In the genomic region with DNA sequence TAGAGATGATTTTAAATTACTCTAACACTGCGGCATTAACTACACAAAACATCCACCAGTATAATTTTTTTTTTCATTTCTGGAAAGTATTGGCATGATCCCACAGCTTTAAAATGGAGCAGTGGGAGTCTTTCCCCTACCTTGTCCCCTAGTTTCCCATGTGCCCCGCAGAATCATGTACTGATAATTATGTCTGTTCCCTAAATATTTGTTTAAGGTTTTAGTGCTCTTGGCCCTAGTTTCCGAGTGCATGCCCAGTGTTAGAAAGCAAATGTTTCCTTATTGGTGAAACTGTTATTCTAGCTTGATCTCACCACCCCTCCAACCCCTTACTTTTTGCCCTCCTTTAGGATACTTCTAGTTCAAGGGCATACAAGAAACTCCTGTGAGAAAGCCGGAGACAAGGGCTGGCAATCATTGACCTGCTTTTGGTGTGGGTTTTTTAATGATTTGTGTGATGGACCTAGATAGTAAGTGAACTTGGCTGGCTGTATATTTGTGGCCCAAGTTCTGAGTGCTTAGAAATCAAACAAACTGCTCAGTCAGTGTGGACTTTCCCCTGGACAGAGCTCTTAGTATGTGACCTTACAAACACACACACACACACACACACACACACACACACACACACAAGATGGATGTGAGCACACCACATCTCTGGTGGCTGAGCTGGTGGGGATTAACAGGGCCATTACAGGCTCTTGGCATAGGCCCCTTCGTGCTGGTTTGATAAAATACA, we compare ENCODE assay signal across 9 mouse cellular contexts. TPM values are rescaled to one million over a fixed set of nuclear protein-coding genes. Genes with fewer than 3 reads are reported as not detected.
DNase-seq lines count a peak whose midpoint lies in the region; ATAC-seq and TF ChIP-seq lines count a peak whose summit lies in the region.
"Had no signal": no experiment of that assay in that cellular context is flagged by ENCODE, and none has a peak within 500 bp of the region (broad histone marks: within the 10 kb centered on the region; RNA-seq: fewer than 3 reads in every experiment).

No protein-coding gene starts in this region.

- TF ChIP-seq CTCF in stomach, postnatal 0 days (IDR thresholded peaks at IDR 0.05; ENCODE audit: low read depth) = no peak
- TF ChIP-seq CTCF in gastrocnemius, adult 2 months (IDR thresholded peaks at IDR 0.05) = no peak

- no peak overlapping the region for H3K4me2 ChIP-seq in embryonic facial prominence, embryonic 14.5 days (ENCODE audit: low read depth, low read length)
- H3K4me2 ChIP-seq in neural tube, embryonic 14.5 days (ENCODE audit: low read depth, low read length) = no peak overlapping the region
- no peak overlapping the region for H3K4me2 ChIP-seq in stomach, postnatal 0 days (replicated peaks; ENCODE audit: low read depth)
- H3K4me2 ChIP-seq: heart, embryonic 15.5 days had no signal

- no peaks in the 10 kb centered on the region for H3K27me3 ChIP-seq in embryonic facial prominence, embryonic 14.5 days (replicated peaks; ENCODE audit: control insufficient read depth, insufficient read depth, low read length)
- no peaks in the 10 kb centered on the region for H3K27me3 ChIP-seq in embryonic facial prominence, embryonic 10.5 days (replicated peaks; ENCODE audit: low read depth, poor library complexity, severe bottlenecking)
- no peaks in the 10 kb centered on the region for H3K27me3 ChIP-seq in neural tube, embryonic 14.5 days (ENCODE audit: control insufficient read depth, insufficient read depth, low read length)
- no peaks in the 10 kb centered on the region for H3K27me3 ChIP-seq in stomach, postnatal 0 days (ENCODE audit: control insufficient read depth, insufficient read depth, low read length)
- H3K27me3 ChIP-seq: heart, embryonic 15.5 days had no signal

- H3K4me3 ChIP-seq in embryonic facial prominence, embryonic 14.5 days (ENCODE audit: low read depth, low read length) = no peak overlapping the region
- H3K4me3 ChIP-seq in embryonic facial prominence, embryonic 10.5 days = no peak overlapping the region
- no peak overlapping the region for H3K4me3 ChIP-seq in neural tube, embryonic 14.5 days (ENCODE audit: low read depth, low read length)
- no peak overlapping the region for H3K4me3 ChIP-seq in stomach, postnatal 0 days (ENCODE audit: low read depth, low read length)
- H3K4me3 ChIP-seq in gastrocnemius, adult 2 months = no peak overlapping the region
- H3K4me3 ChIP-seq: heart, embryonic 15.5 days had no signal

- H3K9me3 ChIP-seq in embryonic facial prominence, embryonic 14.5 days (ENCODE audit: control insufficient read depth, low read length) = no peaks in the 10 kb centered on the region
- H3K9me3 ChIP-seq in embryonic facial prominence, embryonic 10.5 days = no peaks in the 10 kb centered on the region
- no peaks in the 10 kb centered on the region for H3K9me3 ChIP-seq in neural tube, embryonic 14.5 days (ENCODE audit: control insufficient read depth, low read length)
- no peaks in the 10 kb centered on the region for H3K9me3 ChIP-seq in stomach, postnatal 0 days (ENCODE audit: control insufficient read depth, low read length)
- H3K9me3 ChIP-seq: heart, embryonic 15.5 days had no signal

- intact Hi-C loops in gastrocnemius, adult 2 months (cut with DNase I) = loop anchor here (1.0 kb wide), 1 partner anchor 109 kb away; no protein-coding TSS in a partner anchor

- peaks cover 20% of the 10 kb centered on the region for H3K36me3 ChIP-seq in embryonic facial prominence, embryonic 14.5 days (ENCODE audit: control insufficient read depth, insufficient read depth, low read length)
- H3K36me3 ChIP-seq in embryonic facial prominence, embryonic 10.5 days (replicated peaks) = peaks cover 19% of the 10 kb centered on the region
- no peaks in the 10 kb centered on the region for H3K36me3 ChIP-seq in neural tube, embryonic 14.5 days (ENCODE audit: control insufficient read depth, insufficient read depth, low read length)
- H3K36me3 ChIP-seq in stomach, postnatal 0 days (ENCODE audit: control insufficient read depth, insufficient read depth, low read length) = 0 out of 2 replicates have a peak, but pooled peaks cover 7% of the 10 kb centered on the region

- DNase-seq in embryonic facial prominence, embryonic 14.5 days (ENCODE audit: low spot score) = no peak
- DNase-seq in embryonic facial prominence, embryonic 10.5 days (ENCODE audit: low spot score) = no peak
- no peak for DNase-seq in neural tube, embryonic 10.5 days (ENCODE audit: extremely low spot score, low spot score)
- peak; percentile 31 to 48 for DNase-seq in kidney, postnatal 4 days
- peak; percentile 17 for DNase-seq in stomach, postnatal 0 days (ENCODE audit: low spot score)
- no peak for DNase-seq in gastrocnemius, adult 2 months
- DNase-seq in adrenal gland, adult 18-20 months (ENCODE audit: low spot score in 2 of 2) = no peak

- WGBS in embryonic facial prominence, embryonic 14.5 days = 67% methylated on average over 5 of the region's 5 CpGs
- 68% methylated on average over 5 of the region's 5 CpGs for WGBS in embryonic facial prominence, embryonic 10.5 days
- WGBS in neural tube, embryonic 14.5 days = 66% methylated on average over 5 of the region's 5 CpGs
- WGBS in stomach, postnatal 0 days = 41% methylated on average over 5 of the region's 5 CpGs

- no peaks in the 10 kb centered on the region for H3K4me1 ChIP-seq in embryonic facial prominence, embryonic 14.5 days (ENCODE audit: control insufficient read depth, insufficient read depth, low read length)
- H3K4me1 ChIP-seq in embryonic facial prominence, embryonic 10.5 days = peaks cover 3% of the 10 kb centered on the region; the same call in 1 of the 2 replicates
- no peaks in the 10 kb centered on the region for H3K4me1 ChIP-seq in neural tube, embryonic 14.5 days (ENCODE audit: control insufficient read depth, insufficient read depth, low read length)
- H3K4me1 ChIP-seq in stomach, postnatal 0 days (replicated peaks; ENCODE audit: control insufficient read depth, insufficient read depth) = no peaks in the 10 kb centered on the region
- H3K4me1 ChIP-seq: heart, embryonic 15.5 days had no signal

- no peak overlapping the region for H3K27ac ChIP-seq in embryonic facial prominence, embryonic 14.5 days (replicated peaks; ENCODE audit: low read depth, low read length)
- H3K27ac ChIP-seq in embryonic facial prominence, embryonic 10.5 days (replicated peaks) = no peak overlapping the region
- no peak overlapping the region for H3K27ac ChIP-seq in neural tube, embryonic 14.5 days (ENCODE audit: low read depth, low read length)
- H3K27ac ChIP-seq in stomach, postnatal 0 days (replicated peaks) = no peak overlapping the region
- no peak overlapping the region for H3K27ac ChIP-seq in gastrocnemius, adult 2 months
- H3K27ac ChIP-seq: heart, embryonic 15.5 days had no signal

- 0 out of 2 replicates have a peak, but pooled peaks have one; percentile 23 for ATAC-seq in embryonic facial prominence, embryonic 14.5 days (ENCODE audit: low read depth)
- 0 out of 2 replicates have a peak, but pooled peaks have one; percentile 19 for ATAC-seq in neural tube, embryonic 14.5 days (ENCODE audit: low read depth)
- ATAC-seq in stomach, postnatal 0 days (ENCODE audit: low FRiP score, low TSS enrichment) = peak; percentile 63

- no peak for TF ChIP-seq EP300 in stomach, postnatal 0 days (optimal IDR thresholded peaks at IDR 0.05)

- H3K9ac ChIP-seq in embryonic facial prominence, embryonic 14.5 days (ENCODE audit: low read depth, low read length) = no peak overlapping the region
- no peak overlapping the region for H3K9ac ChIP-seq in neural tube, embryonic 14.5 days (replicated peaks; ENCODE audit: low read depth, low read length)
- H3K9ac ChIP-seq in stomach, postnatal 0 days (ENCODE audit: low read length) = no peak overlapping the region
- H3K9ac ChIP-seq: heart, embryonic 15.5 days had no signal

RNA-seq across cellular contexts. Expression of a gene that starts 8.3 kb away (rescaled TPM):
- 47.2 and 52.6 TPM in 2 replicates for polyA plus RNA-seq in embryonic facial prominence, embryonic 14.5 days (2014; fragmentation: Nextera tagmentation; extraction: Ambion mirVana)
- 31.6 and 32.3 TPM in 2 replicates for polyA plus RNA-seq in embryonic facial prominence, embryonic 10.5 days (2016; fragmentation: Nextera tagmentation; extraction: Ambion mirVana)
- 41.3 and 41.6 TPM in 2 replicates for polyA plus RNA-seq in neural tube, embryonic 14.5 days (2014; fragmentation: Nextera tagmentation; extraction: Ambion mirVana)
- 36.9 and 37.2 TPM in 2 replicates for polyA plus RNA-seq in stomach, postnatal 0 days (2015; fragmentation: Nextera tagmentation; extraction: Ambion mirVana)
- 10 to 100 TPM; 22.4 to 25.5 TPM for total RNA-seq in gastrocnemius, adult 2 months (2021)
- total RNA-seq in adrenal gland, adult 18-20 months (2021) = 10 to 100 TPM; 81.0 to 98.3 TPM

RNA-seq across cellular contexts. Expression of a gene that starts 32.1 kb away (rescaled TPM):
- 268 and 303 TPM in 2 replicates for polyA plus RNA-seq in embryonic facial prominence, embryonic 14.5 days (2014; fragmentation: Nextera tagmentation; extraction: Ambion mirVana)
- polyA plus RNA-seq in embryonic facial prominence, embryonic 10.5 days (2016; fragmentation: Nextera tagmentation; extraction: Ambion mirVana) = 101 and 105 TPM in 2 replicates
- polyA plus RNA-seq in neural tube, embryonic 14.5 days (2014; fragmentation: Nextera tagmentation; extraction: Ambion mirVana) = 2,423 and 2,884 TPM in 2 replicates
- polyA plus RNA-seq in stomach, postnatal 0 days (2015; fragmentation: Nextera tagmentation; extraction: Ambion mirVana) = 187 and 196 TPM in 2 replicates
- 10 to 100 TPM in 1 of 2 experiments, 1 to 10 TPM in 1; 6.7 to 23.3 TPM for total RNA-seq in gastrocnemius, adult 2 months (2021)
- 10 to 100 TPM; 35.1 to 85.9 TPM for total RNA-seq in adrenal gland, adult 18-20 months (2021)

RNA-seq across cellular contexts. Expression of a gene that starts 43.1 kb away (rescaled TPM):
- polyA plus RNA-seq in embryonic facial prominence, embryonic 14.5 days (2014; fragmentation: Nextera tagmentation; extraction: Ambion mirVana) = 83.5 and 86.4 TPM in 2 replicates
- polyA plus RNA-seq in embryonic facial prominence, embryonic 10.5 days (2016; fragmentation: Nextera tagmentation; extraction: Ambion mirVana) = 31.1 and 36.2 TPM in 2 replicates
- 39.3 and 53.2 TPM in 2 replicates for polyA plus RNA-seq in neural tube, embryonic 14.5 days (2014; fragmentation: Nextera tagmentation; extraction: Ambion mirVana)
- 82.7 and 83.1 TPM in 2 replicates for polyA plus RNA-seq in stomach, postnatal 0 days (2015; fragmentation: Nextera tagmentation; extraction: Ambion mirVana)
- 100 to 1,000 TPM in 1 of 2 experiments, 10 to 100 TPM in 1; 93.9 to 299 TPM for total RNA-seq in gastrocnemius, adult 2 months (2021)
- 100 to 1,000 TPM; 279 to 624 TPM for total RNA-seq in adrenal gland, adult 18-20 months (2021)

RNA-seq across cellular contexts. Expression of a gene that starts 43.5 kb away (rescaled TPM):
- 18.1 and 18.8 TPM in 2 replicates for polyA plus RNA-seq in embryonic facial prominence, embryonic 14.5 days (2014; fragmentation: Nextera tagmentation; extraction: Ambion mirVana)
- polyA plus RNA-seq in embryonic facial prominence, embryonic 10.5 days (2016; fragmentation: Nextera tagmentation; extraction: Ambion mirVana) = 7.4 and 8.6 TPM in 2 replicates
- polyA plus RNA-seq in neural tube, embryonic 14.5 days (2014; fragmentation: Nextera tagmentation; extraction: Ambion mirVana) = 5.2 and 7.9 TPM in 2 replicates
- polyA plus RNA-seq in stomach, postnatal 0 days (2015; fragmentation: Nextera tagmentation; extraction: Ambion mirVana) = 13.2 and 13.5 TPM in 2 replicates
- 1 to 10 TPM; 3.6 to 4.1 TPM for total RNA-seq in gastrocnemius, adult 2 months (2021)
- 10 to 100 TPM; 23.6 to 31.1 TPM for total RNA-seq in adrenal gland, adult 18-20 months (2021)

Comparison
In these comparisons a context has a peak if more than half of its experiments do, and no peak if none do; other contexts are left out.
1. DNase-seq: peak in kidney, postnatal 4 days (2 of 2) and stomach, postnatal 0 days (single experiment); none in embryonic facial prominence, embryonic 14.5 days (single experiment), embryonic facial prominence, embryonic 10.5 days (single experiment), neural tube, embryonic 10.5 days (single experiment), gastrocnemius, adult 2 months (single experiment) and adrenal gland, adult 18-20 months (0 of 2).
2. Peak in every context shown above with its lines, with median percentiles within 50 percentile points of each other: ATAC-seq.